Mouse (Mus musculus) brain, embryonic 14.5 days (tissue): ENCODE measurements around the gene Mpc2. TPM values are rescaled to one million over a fixed set of nuclear protein-coding genes. Genes with fewer than 3 reads are reported as not detected.

Experiments
- DNase-seq: peaks from one replicate; pipeline ENCODE4 v3.0.0-alpha.2; 2011; ENCODE audit warnings: low read depth
- CTCF ChIP-seq: fragments of 200-500 bp; IDR thresholded peaks from 2 replicates; pipeline ENCODE4 v1.5.1; 2012; ENCODE audit warnings: inconsistent platforms, mild to moderate bottlenecking, moderate library complexity, borderline replicate concordance; ENCODE audit not compliant: insufficient read depth, insufficient read length; ENCODE audit errors: extremely low read depth
- POLR2A ChIP-seq: fragments of 200-500 bp; IDR thresholded peaks from 2 replicates; pipeline ENCODE4 v1.6.1; 2012; ENCODE audit warnings: mild to moderate bottlenecking, inconsistent platforms, borderline replicate concordance; ENCODE audit not compliant: poor library complexity, insufficient read depth, insufficient read length, severe bottlenecking; ENCODE audit errors: extremely low read depth
- polyA plus RNA-seq: library from polyadenylated mRNA; depleted of rRNA; stranded (reverse); fragments of >200 nt; gene quantifications from 2 replicates; pipeline ENCODE4 v1.2.3, GENCODE M21; 2012; rRNA removed

Gene Mpc2
- 82.0 and 89.0 TPM in 2 replicates for polyA plus RNA-seq

DNA sequence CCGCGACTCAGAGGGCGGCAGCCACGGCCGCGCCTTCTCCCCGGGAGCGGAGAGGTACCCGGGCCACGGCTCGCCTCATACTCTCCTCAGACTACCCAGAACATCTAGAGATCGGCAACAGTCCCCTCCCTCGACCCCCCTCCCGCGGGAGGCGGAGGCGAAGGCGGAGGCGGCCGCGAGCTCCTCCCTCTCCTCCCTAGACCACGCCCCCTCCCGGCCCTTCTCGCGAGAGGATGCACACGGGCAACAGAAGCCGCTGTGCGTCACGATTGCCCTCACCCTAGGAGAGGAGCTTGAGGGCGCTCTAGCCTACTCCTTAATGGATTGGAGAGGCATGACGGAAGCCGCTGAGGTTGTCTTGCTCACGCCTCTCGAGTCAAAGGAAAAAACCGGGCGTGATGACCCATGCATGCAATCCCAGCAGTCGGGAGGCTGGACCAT is at the start of gene Mpc2, which contains the start of gene Dcaf6:
Gene Mpc2 (plus strand): TSS at position 278 of the 441 bp plus-strand sequence.
Gene Dcaf6 (minus strand): TSS at position 116 of the 441 bp plus-strand sequence.
- DNase-seq = peak; percentile 99
- TF ChIP-seq CTCF (no peak), POLR2A (peak; percentile 50)

GRCm38 (mm10) chr1:165421357-165421915 is 39.0 kb upstream of the Mpc2 start:
- TF ChIP-seq CTCF (no peak), POLR2A (no peak)
- no peak for DNase-seq

DNA sequence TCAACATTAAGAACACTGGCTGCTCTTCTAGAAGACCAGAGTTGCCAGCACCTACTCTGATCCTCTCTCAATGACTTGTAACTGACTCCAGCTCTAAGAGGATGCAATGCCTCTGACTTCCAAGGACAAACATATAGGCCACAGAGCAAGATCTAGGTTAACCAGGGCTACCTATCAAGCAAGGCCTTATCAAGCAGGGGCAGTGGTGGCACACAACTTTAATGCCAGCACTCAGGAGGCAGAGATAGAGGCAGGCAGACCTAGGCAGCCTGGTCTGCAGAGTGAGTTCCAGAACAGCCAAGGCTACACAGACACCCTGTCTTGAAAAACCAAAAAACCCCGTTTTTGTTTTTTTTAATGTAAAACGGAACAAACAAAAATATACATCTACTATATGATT is 34.2 kb upstream of the Mpc2 start:
- TF ChIP-seq POLR2A (no peak), CTCF (no peak)
- DNase-seq = no peak

DNA sequence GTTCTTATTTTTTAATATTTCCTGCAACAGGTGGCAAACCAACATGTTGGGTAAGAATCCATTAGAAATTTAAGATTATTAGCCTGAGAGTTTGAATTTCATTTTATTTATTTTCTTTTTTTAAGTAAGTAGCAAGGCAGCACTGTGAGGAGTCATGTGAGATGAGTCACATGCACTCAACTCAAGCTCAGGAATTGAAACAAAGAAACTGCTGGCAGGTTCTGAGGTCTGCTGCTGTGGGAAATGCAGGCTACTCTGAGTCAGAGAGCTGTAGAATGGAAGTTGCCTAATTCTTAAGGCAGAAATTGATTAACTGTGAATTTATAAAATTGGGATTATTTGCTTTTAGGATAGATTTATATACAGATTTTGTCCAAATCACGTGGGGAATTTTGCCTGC is 27.6 kb upstream of the Mpc2 start:
- no peak for TF ChIP-seq CTCF
- TF ChIP-seq POLR2A = no peak
- no peak for DNase-seq

- no peak for DNase-seq
- no peak for TF ChIP-seq POLR2A
- TF ChIP-seq CTCF = no peak
These were observed 22.0 kb upstream of the Mpc2 start for GRCm38 (mm10) chr1:165438289-165439021.

DNA sequence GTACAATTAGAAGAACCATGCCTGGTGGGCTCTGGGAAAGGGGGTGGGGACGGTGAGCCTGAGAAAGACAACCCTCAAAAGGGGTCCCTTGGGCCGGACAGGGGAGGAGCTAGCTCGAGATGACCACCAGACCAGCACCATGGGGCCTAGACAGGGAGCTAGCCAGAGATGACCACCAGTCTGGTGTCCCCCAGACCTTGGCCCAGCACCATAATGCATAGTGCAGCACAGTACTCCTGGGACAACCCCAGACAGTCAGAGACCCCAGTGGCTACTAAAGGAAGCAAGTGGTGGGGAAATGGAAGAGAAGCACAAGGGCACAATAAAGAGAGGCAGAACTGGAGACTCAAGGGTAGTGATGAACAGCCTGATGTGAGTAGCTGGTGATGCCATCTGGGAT is 19.6 kb upstream of the Mpc2 start:
- DNase-seq = no peak
- no peak for TF ChIP-seq POLR2A
- TF ChIP-seq CTCF = no peak

DNA sequence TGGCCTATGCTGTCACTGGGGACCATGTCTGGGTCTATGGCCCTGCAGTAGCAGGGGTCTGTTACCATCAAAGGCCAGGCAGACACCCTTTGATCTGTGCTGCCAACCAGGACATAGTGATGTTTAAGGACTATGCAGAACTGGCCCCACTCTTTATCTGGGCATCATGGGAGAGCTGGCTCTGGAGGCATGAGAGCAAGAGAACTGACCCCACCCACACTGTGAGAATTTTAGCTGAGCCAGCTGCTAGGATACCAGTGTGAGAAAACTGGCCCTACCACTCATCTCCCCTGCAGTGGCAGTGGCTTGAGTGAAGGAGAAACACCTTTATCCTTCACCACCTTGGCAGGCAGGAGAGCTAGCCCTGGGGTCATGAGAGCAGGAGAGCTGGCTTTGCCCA is 19.2 kb upstream of the Mpc2 start:
- TF ChIP-seq POLR2A (no peak), CTCF (no peak)
- no peak for DNase-seq

DNA sequence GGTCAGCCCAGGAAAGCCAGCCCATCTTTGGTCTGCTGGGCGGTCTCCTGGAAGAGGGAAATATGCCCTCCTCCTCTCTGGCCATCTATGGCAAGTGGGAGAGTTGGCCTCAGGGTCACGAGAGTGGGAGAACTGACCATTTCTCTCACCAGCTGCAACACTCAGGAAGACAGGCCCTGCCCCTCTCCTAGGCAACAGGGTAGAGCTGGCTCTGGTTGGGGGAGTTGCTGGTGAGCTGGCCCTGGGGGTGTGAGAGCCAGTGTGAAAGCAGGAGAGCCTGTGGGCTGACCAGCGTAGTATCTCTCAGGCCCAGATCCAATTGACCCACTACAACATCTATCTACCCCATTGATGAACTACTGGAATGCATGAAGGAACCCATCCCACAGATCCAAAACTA is 18.7 kb upstream of the Mpc2 start:
- TF ChIP-seq CTCF (no peak), POLR2A (no peak)

GRCm38 (mm10) chr1:165459041-165459502 is 1.4 kb upstream of the Mpc2 start:
- no peak for DNase-seq
- no peak for TF ChIP-seq POLR2A
- no peak for TF ChIP-seq CTCF

More for the DNA sequence above, 18.7 kb upstream of the Mpc2 start:
- DNase-seq = no peak

DNA sequence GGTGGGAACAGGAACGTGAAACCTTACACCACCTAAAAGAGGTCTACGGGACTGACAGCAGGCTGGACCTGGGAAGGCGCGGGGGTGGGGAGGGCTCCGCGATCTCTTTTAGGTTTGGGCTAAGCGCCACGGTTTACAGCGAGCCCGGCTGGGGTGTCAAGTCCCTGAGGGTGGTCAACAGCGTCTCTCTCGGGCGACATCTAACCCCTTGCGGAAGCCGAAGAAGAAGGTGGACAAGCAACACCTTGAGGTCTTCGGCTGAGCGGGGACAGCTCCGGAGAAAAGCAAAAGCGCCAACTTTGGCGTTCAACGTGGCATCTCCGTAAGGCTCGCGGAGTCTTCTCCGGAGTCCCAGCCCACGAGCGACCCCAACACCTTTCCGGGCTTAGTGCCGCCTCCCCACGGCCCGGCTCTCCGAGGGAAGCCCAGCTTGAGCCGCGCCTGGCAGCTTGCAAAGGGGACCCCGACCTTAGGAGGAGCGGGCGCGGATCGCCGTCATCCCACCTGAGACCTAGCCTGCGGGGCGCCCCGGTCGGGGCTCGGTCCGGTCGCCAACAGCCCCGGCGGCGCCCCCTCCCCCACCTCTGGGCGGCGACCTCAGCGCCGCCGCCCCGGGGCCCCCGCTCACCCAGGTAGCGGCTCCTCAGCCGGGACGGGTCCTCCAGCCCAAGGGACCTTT is 795 bp upstream of the Mpc2 start:
- peak; percentile 59 for DNase-seq
- no peak for TF ChIP-seq CTCF
- TF ChIP-seq POLR2A = no peak

- TF ChIP-seq CTCF = peak; percentile 43
- TF ChIP-seq POLR2A = peak; percentile 53; the same call in 1 of the 2 replicates
- DNase-seq = peak; percentile 100
These were observed 452 bp downstream of the Mpc2 start for GRCm38 (mm10) chr1:165460801-165461377.
